Mouse (Mus musculus): ENCODE measurements around the gene Abca17.

- TF ChIP-seq CTCF (IDR thresholded peaks at IDR 0.05; ENCODE audit: control insufficient read depth, insufficient read depth, insufficient read length) (no peak), USF1 (IDR thresholded peaks at IDR 0.05; ENCODE audit: low read depth) (no peak), MAX (IDR thresholded peaks at IDR 0.05) (no peak), FOSL1 (IDR thresholded peaks at IDR 0.05; ENCODE audit: insufficient read depth, low read length, poor library complexity, severe bottlenecking) (no peak)
These were observed 65.2 kb downstream of the Abca17 start for GRCm38 (mm10) chr17:24285680-24286079.
